Mouse (Mus musculus) forebrain, embryonic 11.5 days (tissue): Measurements from ENCODE around the gene Meaf6. TPM values are rescaled to one million over a fixed set of nuclear protein-coding genes. Genes with fewer than 3 reads are reported as not detected.

ENCODE experiments used
- ATAC-seq: fragments of 200-750 bp; cut with Nextera tagmentation; replicated peaks from 2 replicates; pipeline ENCODE4 v1.8.0; 2017; ENCODE audit warnings: moderate TSS enrichment; ENCODE audit not compliant: low FRiP score
- DNase-seq: peaks from one replicate; pipeline ENCODE4 v3.0.0-alpha.2; 2017; ENCODE audit warnings: low spot score
- H3K27ac ChIP-seq: fragments of 300-500 bp; sonication (generic); 2 replicates; pipeline ENCODE4 v1.5.1; 2014; ENCODE audit warnings: low read depth, low read length
- H3K27me3 ChIP-seq: fragments of 300-500 bp; sonication (generic); 2 replicates; pipeline ENCODE4 v1.6.1; 2014; ENCODE audit warnings: mild to moderate bottlenecking, low read length, mixed read lengths; ENCODE audit not compliant: control insufficient read depth, insufficient read depth
- H3K36me3 ChIP-seq: fragments of 300-500 bp; sonication (generic); 2 replicates; pipeline ENCODE4 v1.6.1; 2014; ENCODE audit warnings: mild to moderate bottlenecking, low read length, moderate library complexity, mixed read lengths; ENCODE audit not compliant: control insufficient read depth, insufficient read depth
- H3K4me1 ChIP-seq: fragments of 300-500 bp; sonication (generic); replicated peaks from 2 replicates; pipeline ENCODE4 v1.6.1; 2014; ENCODE audit warnings: low read length, mixed read lengths; ENCODE audit not compliant: control insufficient read depth, insufficient read depth
- H3K4me2 ChIP-seq: fragments of 300-500 bp; sonication (generic); 2 replicates; pipeline ENCODE4 v1.6.1; 2014; ENCODE audit warnings: low read depth, mild to moderate bottlenecking, low read length, moderate library complexity, mixed read lengths; ENCODE audit not compliant: severe bottlenecking
- H3K4me3 ChIP-seq: fragments of 300-500 bp; sonication (generic); 2 replicates; pipeline ENCODE4 v1.5.1; 2014; ENCODE audit warnings: low read depth, low read length
- H3K9ac ChIP-seq: fragments of 300-500 bp; sonication (generic); 2 replicates; pipeline ENCODE4 v1.6.1; 2014; ENCODE audit warnings: low read length
- H3K9me3 ChIP-seq: fragments of 300-500 bp; sonication (generic); 2 replicates; pipeline ENCODE4 v1.6.1; 2016; ENCODE audit warnings: low read length, mixed read lengths; ENCODE audit not compliant: control insufficient read depth
- WGBS: fragments of 180-500 bp; shearing (Covaris S2); extraction: QIAGEN DNeasy Blood & Tissue Kit; methylation state at CpG from one replicate; pipeline ENCODE4 v1.1.7; 2014; 5-methylcytosine and 5-hydroxymethylcytosine counted together
- polyA plus RNA-seq: library from polyadenylated mRNA; unstranded; fragments of >200 nt; fragmentation: Nextera tagmentation; extraction: Ambion mirVana; gene quantifications from 2 replicates; pipeline ENCODE4 v1.2.1, GENCODE M21; 2014

Gene Meaf6
- polyA plus RNA-seq, 1 experiment from 2014 or later: 109 TPM

- no peaks in the 10 kb centered on the region for H3K9me3 ChIP-seq
- H3K4me1 ChIP-seq: peaks cover 5% of the 10 kb centered on the region
- no peaks in the 10 kb centered on the region for H3K27me3 ChIP-seq
- H3K4me2 ChIP-seq: no peak overlapping the region
- no peaks in the 10 kb centered on the region for H3K36me3 ChIP-seq
- H3K4me3 ChIP-seq: no peak overlapping the region
- ATAC-seq: no peak
- H3K27ac ChIP-seq: no peak overlapping the region
- WGBS: 24% methylated on average over 10 of the region's 10 CpGs
- peak; percentile 73 for DNase-seq
- no peak overlapping the region for H3K9ac ChIP-seq
Observed at GRCm38 (mm10) chr4:125119070-125119469, 34.1 kb downstream of the Meaf6 start.

- ATAC-seq (no peak), DNase-seq (no peak)
- H3K9ac ChIP-seq: no peak overlapping the region
- H3K9me3 ChIP-seq: no peaks in the 10 kb centered on the region
- H3K4me1 ChIP-seq: peaks cover 5% of the 10 kb centered on the region
- H3K4me3 ChIP-seq: no peak overlapping the region
- H3K36me3 ChIP-seq: no peaks in the 10 kb centered on the region
- H3K4me2 ChIP-seq: no peak overlapping the region
- WGBS: 90% methylated on average over 11 of the region's 11 CpGs
- H3K27ac ChIP-seq: no peak overlapping the region
- no peaks in the 10 kb centered on the region for H3K27me3 ChIP-seq
Observed at GRCm38 (mm10) chr4:125119721-125120120, 34.8 kb downstream of the Meaf6 start.

GRCm38 (mm10) chr4:125122431-125123278 lies 37.7 kb downstream of the Meaf6 start:
- Histone ChIP-seq H3K27me3 (peaks cover 2% of the 10 kb centered on the region; the same call in 1 of the 2 replicates), H3K27ac (no peak overlapping the region), H3K9me3 (no peaks in the 10 kb centered on the region), H3K36me3 (no peaks in the 10 kb centered on the region), H3K4me2 (no peak overlapping the region), H3K9ac (no peak overlapping the region), H3K4me1 (peaks cover 3% of the 10 kb centered on the region), H3K4me3 (no peak overlapping the region)
- ATAC-seq (no peak), DNase-seq (no peak)
- 21% methylated on average over 16 of the region's 16 CpGs for WGBS

GRCm38 (mm10) chr4:125123279-125123671 lies 38.3 kb downstream of the Meaf6 start:
- Histone ChIP-seq H3K9me3 (no peaks in the 10 kb centered on the region), H3K4me1 (peaks cover 3% of the 10 kb centered on the region), H3K9ac (no peak overlapping the region), H3K27ac (no peak overlapping the region), H3K27me3 (peaks cover 3% of the 10 kb centered on the region), H3K4me2 (no peak overlapping the region), H3K4me3 (no peak overlapping the region), H3K36me3 (no peaks in the 10 kb centered on the region)
- no peak for DNase-seq
- ATAC-seq: no peak
- WGBS: 69% methylated on average over 7 of the region's 7 CpGs

GRCm38 (mm10) chr4:125124424-125125209 lies 39.7 kb downstream of the Meaf6 start:
- H3K27me3 ChIP-seq: peaks cover 6% of the 10 kb centered on the region
- H3K4me1 ChIP-seq: peaks cover 3% of the 10 kb centered on the region
- H3K36me3 ChIP-seq: no peaks in the 10 kb centered on the region
- no peak overlapping the region for H3K4me3 ChIP-seq
- ATAC-seq (no peak), DNase-seq (no peak)
- H3K27ac ChIP-seq: no peak overlapping the region
- no peaks in the 10 kb centered on the region for H3K9me3 ChIP-seq
- H3K9ac ChIP-seq: no peak overlapping the region; the same call in 1 of the 2 replicates
- H3K4me2 ChIP-seq: no peak overlapping the region
- 58% methylated on average over 7 of the region's 7 CpGs for WGBS

GRCm38 (mm10) chr4:125125361-125125921 lies 40.5 kb downstream of the Meaf6 start:
- H3K9ac ChIP-seq: no peak overlapping the region
- H3K36me3 ChIP-seq: no peaks in the 10 kb centered on the region
- ATAC-seq (no peak), DNase-seq (no peak)
- peaks cover 6% of the 10 kb centered on the region for H3K27me3 ChIP-seq
- H3K4me2 ChIP-seq: no peak overlapping the region
- H3K9me3 ChIP-seq: no peaks in the 10 kb centered on the region
- no peak overlapping the region for H3K27ac ChIP-seq
- no peak overlapping the region for H3K4me3 ChIP-seq
- H3K4me1 ChIP-seq: peaks cover 3% of the 10 kb centered on the region
- WGBS: 75% methylated on average over 7 of the region's 7 CpGs

- peaks cover 3% of the 10 kb centered on the region for H3K4me1 ChIP-seq
- no peaks in the 10 kb centered on the region for H3K36me3 ChIP-seq
- DNase-seq: no peak
- H3K9me3 ChIP-seq: no peaks in the 10 kb centered on the region
- peaks cover 6% of the 10 kb centered on the region for H3K27me3 ChIP-seq
- no peak overlapping the region for H3K27ac ChIP-seq
- no peak for ATAC-seq
- WGBS: 86% methylated on average over 3 of the region's 3 CpGs
- H3K4me3 ChIP-seq: no peak overlapping the region
- H3K4me2 ChIP-seq: no peak overlapping the region
- H3K9ac ChIP-seq: no peak overlapping the region
Observed at GRCm38 (mm10) chr4:125126186-125126585, 41.3 kb downstream of the Meaf6 start.

GRCm38 (mm10) chr4:125126761-125127160 lies 41.8 kb downstream of the Meaf6 start:
- Histone ChIP-seq H3K4me2 (no peak overlapping the region), H3K27ac (no peak overlapping the region), H3K27me3 (peaks cover 6% of the 10 kb centered on the region), H3K9ac (no peak overlapping the region), H3K36me3 (no peaks in the 10 kb centered on the region), H3K4me3 (no peak overlapping the region; the same call in 1 of the 2 replicates), H3K9me3 (no peaks in the 10 kb centered on the region), H3K4me1 (peaks cover 3% of the 10 kb centered on the region)
- no peak for ATAC-seq
- 84% methylated on average over 7 of the region's 7 CpGs for WGBS
- peak; percentile 44 for DNase-seq
